Mouse (Mus musculus) bone marrow, adult 2 months (tissue): ENCODE data around the gene Xpr1.

Experiments used
- CTCF ChIP-seq: fragments of 200-500 bp; IDR thresholded peaks from 2 replicates; pipeline ENCODE4 v1.5.1; 2011; ENCODE audit warnings: low read length, control low read depth; ENCODE audit not compliant: control insufficient read depth, insufficient read depth
- POLR2A ChIP-seq: fragments of 200-500 bp; IDR thresholded peaks from 2 replicates; pipeline ENCODE4 v1.6.1; 2011; ENCODE audit warnings: low read depth, mild to moderate bottlenecking, control low read depth, low read length, borderline replicate concordance; ENCODE audit not compliant: control insufficient read depth

DNA sequence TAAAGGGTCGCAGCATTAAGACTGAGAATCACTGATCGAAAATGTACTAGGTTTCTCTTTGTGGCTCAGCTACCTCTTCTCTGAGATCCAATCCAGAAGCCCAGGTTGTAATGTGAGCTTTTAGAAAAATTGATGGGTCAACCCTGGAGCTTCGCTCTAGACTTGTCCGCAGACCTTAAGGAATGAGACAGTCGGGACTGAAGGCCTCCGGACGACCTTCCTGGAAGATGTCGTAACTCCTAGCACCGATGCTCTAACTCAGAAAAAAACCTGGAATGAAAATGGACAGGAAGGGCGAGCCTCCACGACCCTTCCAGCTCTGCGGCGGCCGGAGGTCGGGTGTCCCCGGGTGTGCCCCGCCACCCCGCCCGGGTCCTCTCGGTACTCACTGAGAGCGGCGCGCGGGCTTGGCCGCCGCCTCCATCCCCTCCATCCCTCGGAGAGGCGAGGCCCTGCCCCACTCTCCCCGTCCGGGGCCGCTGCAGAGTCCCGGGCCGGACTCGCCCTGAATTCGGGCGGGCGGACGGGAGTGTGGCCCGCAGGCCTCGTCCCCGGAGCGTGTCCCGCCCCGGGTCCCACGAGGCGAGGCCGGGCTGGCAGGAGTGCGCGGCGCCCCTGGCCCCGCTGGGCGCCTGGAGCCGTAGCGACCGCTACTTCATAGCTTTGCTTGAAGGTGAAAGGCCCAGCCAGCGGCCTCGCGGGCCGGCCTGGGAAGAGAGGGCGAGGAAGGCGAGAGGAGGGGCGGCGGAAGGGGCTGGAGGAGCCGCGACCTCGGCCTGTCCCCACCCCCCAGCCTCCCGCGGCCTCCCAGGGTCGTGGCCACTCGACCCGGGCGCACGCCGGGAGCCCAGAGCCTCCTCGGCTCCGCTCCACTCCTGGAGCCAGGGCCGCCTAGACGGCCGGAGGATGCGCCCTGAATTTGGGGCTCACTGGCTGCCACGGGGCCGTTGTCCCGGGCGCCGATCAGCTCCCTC is 173.1 kb downstream of the Xpr1 start, which contains the start of gene BC034090:
- TF ChIP-seq POLR2A (no peak), CTCF (no peak)
